Mouse (Mus musculus) ES-CJ7 (cell line): ENCODE data around the gene Efcab6.
A peak's percentile ranks its signal among the peaks of the same experiment; 100 is the strongest.

ENCODE experiments used
- DNase-seq: peaks from one replicate; pipeline ENCODE4 v3.0.0; 2011; ENCODE audit warnings: low read depth, low spot score

Gene Efcab6

DNA sequence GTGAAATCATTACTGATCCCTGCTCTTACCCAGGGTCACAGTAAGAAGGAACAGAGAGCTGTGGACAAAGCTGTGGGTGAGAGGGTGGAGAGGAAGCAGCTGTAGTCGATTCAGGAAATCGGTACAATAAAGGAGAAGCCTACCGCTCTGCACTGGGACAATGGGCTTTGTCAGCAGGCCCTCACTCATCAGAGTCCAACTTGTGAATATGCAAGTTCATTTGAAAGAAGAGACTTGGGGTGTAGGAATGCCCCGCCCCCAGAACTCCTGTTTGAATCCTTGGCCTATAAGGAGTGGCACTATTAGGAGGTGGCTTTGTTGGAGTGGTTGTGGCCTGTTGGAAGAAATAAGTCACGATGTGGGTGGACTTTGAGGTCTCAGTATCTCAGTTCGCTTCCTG, 86.3 kb downstream of the Efcab6 start:
- DNase-seq, result peak; percentile 85

GRCm38 (mm10) chr15:83977108-83977507, 88.1 kb downstream of the Efcab6 start:
- DNase-seq, result peak; percentile 8

DNA sequence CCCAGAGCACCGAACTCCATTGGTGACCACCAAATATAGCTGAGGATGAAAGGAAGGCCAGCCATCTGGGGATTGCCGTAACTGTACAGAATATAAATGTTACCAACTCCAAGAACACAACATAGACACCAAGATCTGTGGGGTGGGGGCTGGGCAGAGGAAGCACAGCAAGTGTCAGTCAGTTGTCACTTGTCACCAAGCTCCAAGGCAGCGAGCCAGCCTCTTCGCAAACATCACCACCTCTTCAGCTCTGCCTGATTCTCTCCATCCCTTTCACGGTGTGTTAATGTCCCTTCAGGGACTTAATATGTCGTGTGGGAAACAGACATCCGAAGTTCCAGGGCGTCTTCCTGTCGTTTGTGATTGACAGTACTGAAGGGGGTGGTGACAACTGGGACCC, 93.0 kb downstream of the Efcab6 start:
- DNase-seq, result no peak

DNA sequence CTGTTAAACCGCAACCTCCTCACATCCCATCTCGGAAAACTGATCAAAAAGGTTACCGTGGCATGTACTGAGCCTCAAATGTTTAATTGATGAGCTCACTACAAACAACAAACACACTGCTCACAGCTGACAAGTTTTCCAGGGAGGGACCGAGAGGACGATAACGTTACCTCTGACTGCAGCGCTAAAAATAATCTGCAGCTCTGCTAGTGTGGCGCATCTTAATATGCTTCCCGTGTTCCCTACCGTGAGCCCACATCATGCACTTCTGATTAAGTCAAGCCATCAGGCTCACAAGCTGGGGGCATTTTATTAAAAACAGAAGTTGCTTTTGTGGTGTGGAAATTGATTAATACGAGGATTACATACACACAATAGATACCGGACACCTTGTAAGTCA, 97.4 kb downstream of the Efcab6 start:
- no peak for DNase-seq

DNA sequence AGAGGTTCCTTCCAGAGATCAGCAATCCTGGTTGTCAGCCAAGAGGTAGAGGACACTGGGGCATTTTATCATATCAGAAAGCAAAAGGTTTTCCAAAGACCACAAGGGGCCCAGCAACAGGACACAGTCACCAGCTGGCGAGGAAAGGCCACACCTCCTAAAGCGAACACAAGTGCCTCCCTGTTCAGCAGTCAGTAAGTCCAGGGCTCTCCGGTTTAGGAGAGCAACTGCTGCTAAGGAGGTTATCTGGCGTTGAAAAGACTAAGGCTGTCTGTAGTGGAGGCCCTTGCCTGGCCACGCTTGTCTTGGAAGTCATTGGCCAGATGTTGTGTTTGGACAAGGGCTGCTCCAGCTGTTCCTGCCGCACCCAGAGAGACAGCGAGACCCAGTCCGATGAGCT, 100.1 kb downstream of the Efcab6 start:
- no peak for DNase-seq

DNA sequence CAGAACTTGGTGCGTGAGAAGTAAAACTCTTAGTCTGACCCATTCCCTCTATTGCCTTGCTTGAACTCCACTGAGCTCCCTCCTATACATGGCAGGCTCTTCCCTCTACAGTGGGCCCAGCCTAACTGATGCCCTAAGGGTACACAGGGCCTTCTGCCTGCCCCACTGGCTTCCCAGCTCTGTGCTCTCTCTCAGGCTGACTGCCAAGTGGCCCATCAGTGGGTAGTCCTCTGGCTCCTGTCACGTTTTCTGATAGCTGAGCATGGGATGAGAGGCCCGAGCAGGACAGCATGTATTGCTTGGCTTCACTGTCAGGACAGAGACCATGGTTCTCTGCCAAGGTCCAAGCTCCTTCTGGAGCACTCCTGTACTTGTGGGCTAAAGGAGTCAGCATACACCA, 106.8 kb downstream of the Efcab6 start:
- DNase-seq, result no peak

DNA sequence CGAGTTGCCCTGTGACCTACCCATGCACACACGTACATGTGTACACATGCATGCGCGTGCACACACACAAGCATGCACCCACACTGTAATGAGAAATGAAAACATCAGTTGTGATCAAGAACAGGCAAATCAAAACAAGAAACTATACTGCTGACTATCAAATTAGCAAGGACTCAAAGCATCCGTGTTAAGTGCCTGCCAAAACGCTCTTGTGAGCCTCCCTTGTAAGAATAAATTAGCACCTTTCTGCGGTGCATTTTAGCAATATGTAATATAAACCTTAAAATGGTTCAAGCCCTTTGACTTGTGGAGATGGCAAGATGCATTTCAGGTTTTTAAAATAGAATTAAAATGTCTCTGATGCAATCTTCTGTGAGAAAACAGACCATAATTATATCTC, 108.2 kb downstream of the Efcab6 start:
- DNase-seq, result no peak

GRCm38 (mm10) chr15:83955948-83956707, 109.1 kb downstream of the Efcab6 start:
- no peak for DNase-seq

- no peak for DNase-seq
Observed at GRCm38 (mm10) chr15:83949729-83950491, 115.3 kb downstream of the Efcab6 start.

DNA sequence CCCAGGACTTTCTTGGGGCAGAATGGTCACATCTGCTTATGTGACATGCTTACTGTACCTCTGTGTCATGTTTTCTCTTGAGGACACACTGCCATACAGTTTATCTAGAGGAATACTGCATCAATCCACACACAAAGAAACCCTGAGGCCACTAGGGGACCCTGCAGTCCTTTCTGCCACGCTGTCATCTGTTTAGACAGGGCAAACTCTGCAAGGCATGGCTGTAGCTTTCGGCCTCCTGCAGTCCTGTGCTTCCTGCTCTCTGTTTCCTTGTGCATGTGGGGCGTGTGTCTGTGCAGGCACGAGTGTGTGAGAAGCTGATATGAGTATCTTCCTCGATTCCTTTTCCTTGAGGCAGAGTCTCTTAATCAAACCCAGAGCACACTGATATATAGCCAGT, 125.5 kb downstream of the Efcab6 start:
- DNase-seq, result no peak

- no peak for DNase-seq
Observed at GRCm38 (mm10) chr15:83938466-83938865, 126.7 kb downstream of the Efcab6 start.

DNA sequence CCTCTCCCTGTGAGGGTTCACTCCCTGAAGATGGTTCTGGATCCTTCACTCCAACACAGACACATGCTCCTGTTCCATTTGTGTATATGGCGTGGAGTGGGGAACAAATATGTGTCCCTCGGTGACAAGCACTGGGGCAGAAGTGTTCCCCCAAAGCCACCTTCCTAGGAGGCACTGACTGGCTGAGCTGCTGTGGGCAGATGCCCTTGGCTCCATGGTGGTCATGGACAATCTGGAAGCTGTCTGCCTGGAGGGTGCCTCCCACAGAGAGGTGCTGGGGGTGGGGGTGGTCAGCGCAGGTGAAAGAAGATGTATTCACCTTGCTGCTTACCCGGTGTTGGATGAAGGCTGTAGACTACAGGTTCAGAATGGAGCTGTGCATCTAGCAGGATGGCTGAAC, 128.7 kb downstream of the Efcab6 start:
- DNase-seq, result no peak

- no peak for DNase-seq
Observed at GRCm38 (mm10) chr15:83934816-83935215, 130.4 kb downstream of the Efcab6 start.

GRCm38 (mm10) chr15:83925338-83925737, 139.8 kb downstream of the Efcab6 start:
- no peak for DNase-seq

DNA sequence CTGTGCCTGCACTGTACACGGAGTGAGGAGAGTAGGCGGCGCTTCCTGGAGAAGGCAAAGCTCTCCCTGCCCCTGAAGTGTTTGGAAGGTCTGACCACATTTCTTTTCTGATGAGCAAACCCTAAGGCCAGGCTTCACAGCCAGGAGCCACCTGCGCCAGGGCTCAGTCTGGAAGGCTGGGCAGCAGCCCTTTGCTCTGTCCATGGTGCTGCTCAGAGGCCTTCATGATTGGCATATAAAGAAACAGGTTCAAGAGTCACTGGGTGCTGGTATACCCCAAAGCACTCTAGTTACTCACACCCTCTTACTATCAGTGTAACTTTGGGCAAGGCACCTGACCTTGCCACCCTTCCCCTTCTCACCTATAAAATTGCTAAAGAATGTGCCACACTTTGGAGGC, 140.5 kb downstream of the Efcab6 start:
- DNase-seq, result peak; percentile 35

DNA sequence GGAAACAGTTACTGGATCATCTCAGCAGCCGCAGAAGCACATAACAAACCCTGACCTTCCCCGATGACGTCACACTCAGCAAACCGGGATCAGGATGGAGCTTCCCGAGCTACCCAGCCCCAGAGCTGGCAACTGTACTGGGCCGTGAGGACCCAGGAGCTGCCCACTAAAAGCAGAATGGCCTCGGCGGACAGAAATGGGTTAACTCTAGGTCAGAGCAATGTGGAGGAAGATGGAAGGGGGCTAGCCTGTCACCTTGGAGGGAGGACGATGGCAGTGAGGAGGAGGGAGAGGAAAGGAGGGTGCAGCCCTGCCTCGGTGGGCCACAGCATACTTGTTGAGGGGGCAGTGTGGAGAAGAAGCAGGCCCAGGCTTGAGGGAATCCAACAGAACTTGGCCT, 149.8 kb downstream of the Efcab6 start:
- no peak for DNase-seq

- DNase-seq, result no peak
Observed at GRCm38 (mm10) chr15:83913028-83913714, 152.0 kb downstream of the Efcab6 start.

GRCm38 (mm10) chr15:83906472-83906871, 158.7 kb downstream of the Efcab6 start:
- no peak for DNase-seq

- no peak for DNase-seq
Observed at GRCm38 (mm10) chr15:83897286-83897685, 167.9 kb downstream of the Efcab6 start.

DNA sequence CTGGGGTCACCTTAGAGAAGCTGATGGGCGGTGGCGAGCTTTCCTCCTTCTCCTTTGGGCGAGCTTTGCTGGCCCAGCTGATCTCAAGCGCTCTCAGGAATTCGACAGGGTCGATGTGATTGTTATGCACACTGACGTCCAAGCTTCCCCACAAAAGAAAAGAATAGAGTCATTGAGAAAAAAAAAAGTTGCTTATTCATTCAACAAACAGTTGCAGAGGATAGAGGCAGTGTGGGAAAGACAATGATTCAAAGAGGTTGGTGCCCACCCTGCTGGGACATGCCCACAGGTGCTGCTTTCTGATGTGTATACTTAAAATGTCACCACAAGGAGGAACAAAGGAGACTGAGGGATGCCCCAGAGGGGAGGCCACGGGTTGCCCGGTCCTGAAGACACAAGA, 169.2 kb downstream of the Efcab6 start:
- peak; percentile 67 for DNase-seq

DNA sequence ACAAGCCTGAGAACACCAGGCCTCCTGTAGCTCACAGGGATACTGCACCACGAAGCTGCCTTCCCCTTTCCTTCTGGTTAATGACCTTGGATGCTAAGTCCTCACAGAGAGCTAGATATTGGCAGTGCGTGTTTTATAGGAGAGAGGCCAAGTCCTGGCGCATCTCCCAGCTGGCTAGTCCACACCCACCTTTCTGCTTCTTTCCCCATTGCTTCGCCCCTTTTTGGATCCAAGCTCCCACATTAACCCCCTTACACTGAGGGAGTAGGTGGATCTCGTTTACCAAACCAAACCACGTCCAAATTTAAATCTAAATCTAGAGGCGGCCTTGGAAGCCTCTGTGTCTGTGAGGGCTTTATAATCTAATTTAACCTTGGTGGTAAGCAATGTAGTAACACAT, 170.9 kb downstream of the Efcab6 start:
- no peak for DNase-seq

GRCm38 (mm10) chr15:83892871-83893270, 172.3 kb downstream of the Efcab6 start:
- DNase-seq, result no peak

GRCm38 (mm10) chr15:83884291-83884690, 180.9 kb downstream of the Efcab6 start:
- no peak for DNase-seq
